Mouse (Mus musculus) cerebellum, adult 9-11 months (tissue): Measurements from ENCODE around the gene Acad11.

Experiments
- DNase-seq: peaks from one replicate; pipeline ENCODE4 v3.0.0; 2022

Gene Acad11

GRCm38 (mm10) chr9:104152121-104152520, 88.9 kb downstream of the Acad11 start:
- no peak for DNase-seq

GRCm38 (mm10) chr9:104155100-104155715, 92.0 kb downstream of the Acad11 start:
- no peak for DNase-seq

- DNase-seq: no peak
Observed at GRCm38 (mm10) chr9:104156506-104156905, 93.3 kb downstream of the Acad11 start.

- no peak for DNase-seq
Observed at GRCm38 (mm10) chr9:104157291-104157690, 94.1 kb downstream of the Acad11 start.

- DNase-seq: no peak
Observed at GRCm38 (mm10) chr9:104161117-104161516, 97.9 kb downstream of the Acad11 start.

GRCm38 (mm10) chr9:104164194-104164593, 101.0 kb downstream of the Acad11 start:
- DNase-seq: no peak

GRCm38 (mm10) chr9:104165926-104166325, 102.7 kb downstream of the Acad11 start:
- DNase-seq: no peak

- no peak for DNase-seq
Observed at GRCm38 (mm10) chr9:104169986-104170385, 106.8 kb downstream of the Acad11 start.

GRCm38 (mm10) chr9:104171651-104172050, 108.5 kb downstream of the Acad11 start:
- no peak for DNase-seq

- no peak for DNase-seq
Observed at GRCm38 (mm10) chr9:104172342-104172741, 109.2 kb downstream of the Acad11 start.
